Mouse (Mus musculus) hindbrain, embryonic 15.5 days (tissue): ENCODE data around the gene Vps16. TPM values are rescaled to one million over a fixed set of nuclear protein-coding genes. Genes with fewer than 3 reads are reported as not detected.

ENCODE experiments used
- ATAC-seq: fragments of 200-750 bp; cut with Nextera tagmentation; 2 replicates; pipeline ENCODE4 v1.8.0; 2017; ENCODE audit warnings: low read depth, moderate number of reproducible peaks, moderate TSS enrichment; ENCODE audit not compliant: low FRiP score
- H3K27ac ChIP-seq: fragments of 300-500 bp; sonication (generic); replicated peaks from 2 replicates; pipeline ENCODE4 v1.5.1; 2015; ENCODE audit warnings: mild to moderate bottlenecking, inconsistent platforms
- H3K27me3 ChIP-seq: fragments of 300-500 bp; sonication (generic); 2 replicates; pipeline ENCODE4 v1.6.1; 2015; ENCODE audit warnings: control low read depth, inconsistent platforms
- H3K36me3 ChIP-seq: fragments of 300-500 bp; sonication (generic); 2 replicates; pipeline ENCODE4 v1.6.1; 2015; ENCODE audit warnings: control low read depth, inconsistent platforms
- H3K4me1 ChIP-seq: fragments of 300-500 bp; sonication (generic); replicated peaks from 2 replicates; pipeline ENCODE4 v1.6.1; 2015; ENCODE audit warnings: control low read depth, inconsistent platforms
- H3K4me2 ChIP-seq: fragments of 300-500 bp; sonication (generic); 2 replicates; pipeline ENCODE4 v1.6.1; 2015; ENCODE audit warnings: moderate library complexity, mild to moderate bottlenecking, inconsistent platforms
- H3K4me3 ChIP-seq: fragments of 300-500 bp; sonication (generic); 2 replicates; pipeline ENCODE4 v1.5.1; 2015; ENCODE audit warnings: mild to moderate bottlenecking, inconsistent platforms
- H3K9ac ChIP-seq: fragments of 300-500 bp; sonication (generic); 2 replicates; pipeline ENCODE4 v1.6.1; 2015; ENCODE audit warnings: inconsistent platforms
- H3K9me3 ChIP-seq: fragments of 300-500 bp; sonication (generic); 2 replicates; pipeline ENCODE4 v1.6.1; 2016; ENCODE audit warnings: control low read depth, inconsistent platforms
- WGBS: fragments of 180-500 bp; shearing (Covaris S2); methylation state at CpG from one replicate; pipeline ENCODE4 v1.1.7; 2015; 5-methylcytosine and 5-hydroxymethylcytosine counted together
- polyA plus RNA-seq: library from polyadenylated mRNA; unstranded; fragments of >200 nt; fragmentation: Nextera tagmentation; extraction: Ambion mirVana; gene quantifications from 2 replicates; pipeline ENCODE4 v1.2.1, GENCODE M21; 2015

Gene Vps16
- polyA plus RNA-seq, 1 experiment from 2014 or later: 105 TPM

- H3K9ac ChIP-seq: no peak overlapping the region
- no peak overlapping the region for H3K4me2 ChIP-seq
- H3K27ac ChIP-seq: no peak overlapping the region
- no peaks in the 10 kb centered on the region for H3K27me3 ChIP-seq
- no peak overlapping the region for H3K4me3 ChIP-seq
- peaks cover 15% of the 10 kb centered on the region for H3K4me1 ChIP-seq
- no peak for ATAC-seq
- no peaks in the 10 kb centered on the region for H3K9me3 ChIP-seq
- WGBS: 51% methylated on average over 2 of the region's 2 CpGs
- H3K36me3 ChIP-seq: no peaks in the 10 kb centered on the region
Observed at GRCm38 (mm10) chr2:130429851-130430250, 5.7 kb downstream of the Vps16 start.

- Histone ChIP-seq H3K4me2 (no peak overlapping the region), H3K9ac (no peak overlapping the region), H3K27ac (no peak overlapping the region), H3K4me3 (no peak overlapping the region), H3K36me3 (no peaks in the 10 kb centered on the region), H3K27me3 (no peaks in the 10 kb centered on the region), H3K9me3 (no peaks in the 10 kb centered on the region), H3K4me1 (peaks cover 8% of the 10 kb centered on the region)
- ATAC-seq: no peak
- WGBS: 85% methylated on average over 3 of the region's 3 CpGs
Observed at GRCm38 (mm10) chr2:130430484-130430883, 6.3 kb downstream of the Vps16 start.

- Histone ChIP-seq H3K4me2 (no peak overlapping the region), H3K9ac (no peak overlapping the region), H3K27me3 (no peaks in the 10 kb centered on the region), H3K4me1 (no peaks in the 10 kb centered on the region), H3K36me3 (no peaks in the 10 kb centered on the region), H3K9me3 (no peaks in the 10 kb centered on the region), H3K4me3 (no peak overlapping the region), H3K27ac (no peak overlapping the region)
- 89% methylated on average over 3 of the region's 3 CpGs for WGBS
- no peak for ATAC-seq
Observed at GRCm38 (mm10) chr2:130432157-130432556, 8.0 kb downstream of the Vps16 start.

- Histone ChIP-seq H3K4me3 (no peak overlapping the region), H3K27me3 (no peaks in the 10 kb centered on the region), H3K9me3 (no peaks in the 10 kb centered on the region), H3K9ac (no peak overlapping the region), H3K4me2 (no peak overlapping the region), H3K4me1 (no peaks in the 10 kb centered on the region), H3K27ac (no peak overlapping the region), H3K36me3 (no peaks in the 10 kb centered on the region)
- peak; percentile 73; the same call in 1 of the 2 replicates for ATAC-seq
- WGBS: 26% methylated on average over 4 of the region's 4 CpGs
Observed at GRCm38 (mm10) chr2:130433152-130433551, 9.0 kb downstream of the Vps16 start.

- WGBS: 100% methylated on average over 1 of the region's 1 CpGs
- no peak overlapping the region for H3K4me3 ChIP-seq
- H3K9me3 ChIP-seq: no peaks in the 10 kb centered on the region
- peaks cover 35% of the 10 kb centered on the region for H3K36me3 ChIP-seq
- H3K9ac ChIP-seq: no peak overlapping the region
- H3K27me3 ChIP-seq: no peaks in the 10 kb centered on the region
- H3K4me1 ChIP-seq: no peaks in the 10 kb centered on the region
- no peak overlapping the region for H3K27ac ChIP-seq
- no peak for ATAC-seq
- H3K4me2 ChIP-seq: no peak overlapping the region
Observed at GRCm38 (mm10) chr2:130436769-130437168, 12.6 kb downstream of the Vps16 start.

GRCm38 (mm10) chr2:130438861-130439260 is 14.7 kb downstream of the Vps16 start:
- H3K9me3 ChIP-seq: no peaks in the 10 kb centered on the region
- no peak overlapping the region for H3K9ac ChIP-seq
- peaks cover 56% of the 10 kb centered on the region for H3K36me3 ChIP-seq
- no peak overlapping the region for H3K27ac ChIP-seq
- H3K4me1 ChIP-seq: no peaks in the 10 kb centered on the region
- no peaks in the 10 kb centered on the region for H3K27me3 ChIP-seq
- no peak for ATAC-seq
- WGBS: 85% methylated on average over 3 of the region's 3 CpGs
- no peak overlapping the region for H3K4me2 ChIP-seq
- no peak overlapping the region for H3K4me3 ChIP-seq

GRCm38 (mm10) chr2:130439840-130440480 is 15.8 kb downstream of the Vps16 start:
- no peaks in the 10 kb centered on the region for H3K4me1 ChIP-seq
- H3K4me3 ChIP-seq: no peak overlapping the region
- no peaks in the 10 kb centered on the region for H3K9me3 ChIP-seq
- no peak overlapping the region for H3K9ac ChIP-seq
- WGBS: 93% methylated on average over 4 of the region's 4 CpGs
- ATAC-seq: no peak
- no peak overlapping the region for H3K4me2 ChIP-seq
- no peaks in the 10 kb centered on the region for H3K27me3 ChIP-seq
- no peak overlapping the region for H3K27ac ChIP-seq
- peaks cover 62% of the 10 kb centered on the region for H3K36me3 ChIP-seq

GRCm38 (mm10) chr2:130442162-130442561 is 18.0 kb downstream of the Vps16 start:
- Histone ChIP-seq H3K9ac (no peak overlapping the region), H3K36me3 (peaks cover 62% of the 10 kb centered on the region), H3K4me1 (no peaks in the 10 kb centered on the region), H3K9me3 (no peaks in the 10 kb centered on the region), H3K27me3 (no peaks in the 10 kb centered on the region), H3K4me3 (no peak overlapping the region), H3K4me2 (no peak overlapping the region), H3K27ac (no peak overlapping the region)
- WGBS: 83% methylated on average over 10 of the region's 10 CpGs
- no peak for ATAC-seq

GRCm38 (mm10) chr2:130448449-130448848 is 24.3 kb downstream of the Vps16 start:
- Histone ChIP-seq H3K4me3 (no peak overlapping the region), H3K9ac (no peak overlapping the region), H3K27ac (no peak overlapping the region), H3K27me3 (0 out of 2 replicates have a peak, but pooled peaks cover 5% of the 10 kb centered on the region), H3K36me3 (peaks cover 10% of the 10 kb centered on the region; the same call in 1 of the 2 replicates), H3K4me2 (no peak overlapping the region), H3K9me3 (no peaks in the 10 kb centered on the region), H3K4me1 (peaks cover 35% of the 10 kb centered on the region)
- no peak for ATAC-seq

- 10% methylated on average over 17 of the region's 17 CpGs for WGBS
- no peaks in the 10 kb centered on the region for H3K9me3 ChIP-seq
- H3K9ac ChIP-seq: peak overlapping the region; percentile 88; the same call in 1 of the 2 replicates
- H3K4me1 ChIP-seq: peaks cover 37% of the 10 kb centered on the region
- H3K27ac ChIP-seq: peak overlapping the region; percentile 89
- H3K36me3 ChIP-seq: peaks cover 3% of the 10 kb centered on the region; the same call in 1 of the 2 replicates
- peak; percentile 16 for ATAC-seq
- H3K4me3 ChIP-seq: peak overlapping the region; percentile 84
- H3K4me2 ChIP-seq: peak overlapping the region; percentile 87
- 0 out of 2 replicates have a peak, but pooled peaks cover 5% of the 10 kb centered on the region for H3K27me3 ChIP-seq
Observed at GRCm38 (mm10) chr2:130449021-130449793, 25.1 kb downstream of the Vps16 start.

GRCm38 (mm10) chr2:130449794-130450433 is 25.8 kb downstream of the Vps16 start, which contains the start of gene Ptpra:
Ptpra (plus strand) TSS chr2:130450278.
- Histone ChIP-seq H3K27me3 (0 out of 2 replicates have a peak, but pooled peaks cover 5% of the 10 kb centered on the region), H3K27ac (peak within 1 kb of the TSS; percentile 89), H3K9me3 (no peaks in the 10 kb centered on the region), H3K4me2 (peak within 1 kb of the TSS; percentile 87), H3K36me3 (no peaks in the 10 kb centered on the region), H3K4me1 (peaks cover 43% of the 10 kb centered on the region), H3K4me3 (peak within 1 kb of the TSS; percentile 84), H3K9ac (peak within 1 kb of the TSS; percentile 88)
- under 1% methylated on average over 42 of the region's 50 CpGs for WGBS
- ATAC-seq: peak; percentile 96

- H3K27me3 ChIP-seq: 0 out of 2 replicates have a peak, but pooled peaks cover 5% of the 10 kb centered on the region
- peak overlapping the region; percentile 87 for H3K4me2 ChIP-seq
- no peaks in the 10 kb centered on the region for H3K9me3 ChIP-seq
- peaks cover 46% of the 10 kb centered on the region for H3K4me1 ChIP-seq
- H3K4me3 ChIP-seq: peak overlapping the region; percentile 84
- ATAC-seq: peak; percentile 87
- WGBS: under 1% methylated on average over 37 of the region's 47 CpGs
- H3K36me3 ChIP-seq: no peaks in the 10 kb centered on the region
- peak overlapping the region; percentile 89 for H3K27ac ChIP-seq
- H3K9ac ChIP-seq: peak overlapping the region; percentile 88
Observed at GRCm38 (mm10) chr2:130450434-130450796, 26.3 kb downstream of the Vps16 start.
